Mouse (Mus musculus): ENCODE measurements around the gene Mapk14. TPM values are rescaled to one million over a fixed set of nuclear protein-coding genes. Genes with fewer than 3 reads are reported as not detected.
A peak's percentile ranks its signal among the peaks of the same experiment; 100 is the strongest.

Gene Mapk14
- total and polyA plus RNA-seq, 3 experiments = 22.6 to 59.8 (median 27.6) TPM

GRCm38 (mm10) chr17:28761871-28762270 is 70.7 kb downstream of the Mapk14 start:
- H3K79me2 ChIP-seq (replicated peaks; ENCODE audit: control insufficient read depth, extremely low read depth, insufficient read depth, poor library complexity, severe bottlenecking) = no peaks in the 10 kb centered on the region
- H3K4me3 ChIP-seq (replicated peaks in 1 of 3; ENCODE audit: low read depth in 2 of 3, low read length in 2 of 3, poor library complexity in 1 of 3) = no peak overlapping the region
- H3K9me3 ChIP-seq (replicated peaks; ENCODE audit: low read length) = no peaks in the 10 kb centered on the region
- H3K4me2 ChIP-seq (ENCODE audit: insufficient read depth, low read depth, poor library complexity, severe bottlenecking) = no peak overlapping the region
- no peaks in the 10 kb centered on the region for H3K36me3 ChIP-seq (replicated peaks in 1 of 2; ENCODE audit: control insufficient read depth in 1 of 2, insufficient read depth in 1 of 2, low read length in 1 of 2)
- peak; percentile 77 for DNase-seq (ENCODE audit: extremely low read depth)
- in situ Hi-C loops (cut with MboI; ENCODE audit: low pct_ligation_motif_present, low pct_unique_long_range_greater_than_20kb, low sequenced_read_pairs) = no loop called here
- dilution Hi-C loops (cut with MboI; ENCODE audit: extremely low pct_ligation_motif_present, extremely low pct_unique_long_range_greater_than_20kb, low sequenced_read_pairs) = no loop called here
- H3K9ac ChIP-seq (ENCODE audit: insufficient read depth, low read depth) = no peak overlapping the region
- H3K27me3 ChIP-seq (replicated peaks) = peaks cover 4% of the 10 kb centered on the region
- no peak for TF ChIP-seq MAZ (IDR thresholded peaks at IDR 0.05; ENCODE audit: low read depth, low read length)
- no peak for TF ChIP-seq ELF1 (IDR thresholded peaks at IDR 0.05; ENCODE audit: low read depth, low read length)
- no peak for TF ChIP-seq PAX5 (IDR thresholded peaks at IDR 0.05; ENCODE audit: low read length)
- TF ChIP-seq ETS1 (conservative IDR thresholded peaks at IDR 0.05; ENCODE audit: low read depth, low read length) = no peak
- no peak for TF ChIP-seq TBP (conservative IDR thresholded peaks at IDR 0.05; ENCODE audit: low read depth, low read length)
- peak; percentile 93 to 95 for TF ChIP-seq CTCF (conservative IDR thresholded peaks at IDR 0.05 in 1 of 2, IDR thresholded peaks at IDR 0.05 in 1 of 2; ENCODE audit: low read depth in 2 of 2, low read length in 2 of 2)
- TF ChIP-seq ZKSCAN1 (IDR thresholded peaks at IDR 0.05; ENCODE audit: borderline replicate concordance, low read depth, low read length) = no peak
- TF ChIP-seq USF1 (IDR thresholded peaks at IDR 0.05; ENCODE audit: low read depth, low read length) = no peak
- TF ChIP-seq CHD2 (IDR thresholded peaks at IDR 0.05; ENCODE audit: low read length) = no peak
- peak; percentile 27; the same call in 1 of the 2 replicates for TF ChIP-seq NRF1 (IDR thresholded peaks at IDR 0.05; ENCODE audit: low read depth, low read length)
- TF ChIP-seq USF2 (conservative IDR thresholded peaks at IDR 0.05; ENCODE audit: low read depth, low read length) = no peak
- TF ChIP-seq GABPA (IDR thresholded peaks at IDR 0.05; ENCODE audit: insufficient replicate concordance, low read depth, low read length) = no peak
- peak; percentile 89 for TF ChIP-seq ZNF384 (IDR thresholded peaks at IDR 0.05; ENCODE audit: low read depth, low read length)
- TF ChIP-seq EP300 (IDR thresholded peaks at IDR 0.05; ENCODE audit: low read length) = no peak
- 0 out of 2 replicates have a peak, but pooled peaks have one; percentile 24 for TF ChIP-seq SIN3A (IDR thresholded peaks at IDR 0.05; ENCODE audit: low read length)
- TF ChIP-seq RCOR1 (conservative IDR thresholded peaks at IDR 0.05; ENCODE audit: low read depth, low read length) = no peak
- TF ChIP-seq MAX (IDR thresholded peaks at IDR 0.05; ENCODE audit: low read length) = no peak; the same call in 1 of the 2 replicates
- TF ChIP-seq JUND (conservative IDR thresholded peaks at IDR 0.05; ENCODE audit: low read depth, low read length) = 0 out of 2 replicates have a peak, but pooled peaks have one; percentile 16
- no peak for TF ChIP-seq POLR2A (IDR thresholded peaks at IDR 0.05; ENCODE audit: low read depth, low read length)
- peak; percentile 28; the same call in 1 of the 2 replicates for TF ChIP-seq IRF4 (IDR thresholded peaks at IDR 0.05; ENCODE audit: low read depth, low read length)
- no peak for TF ChIP-seq MAFK (IDR thresholded peaks at IDR 0.05; ENCODE audit: insufficient replicate concordance, low read length)
- TF ChIP-seq TCF12 (IDR thresholded peaks at IDR 0.05; ENCODE audit: low read depth, low read length) = no peak
- no peak; the same call in 1 of the 2 replicates for TF ChIP-seq MEF2A (IDR thresholded peaks at IDR 0.05; ENCODE audit: borderline replicate concordance, low read depth, low read length)
- no peak for TF ChIP-seq CHD1 (IDR thresholded peaks at IDR 0.05; ENCODE audit: low read depth, low read length)
- peak; percentile 37; the same call in 1 of the 2 replicates for TF ChIP-seq NELFE (IDR thresholded peaks at IDR 0.05; ENCODE audit: low read depth, low read length)
- TF ChIP-seq ZC3H11A (IDR thresholded peaks at IDR 0.05; ENCODE audit: low read depth, low read length) = peak; percentile 50
- TF ChIP-seq HCFC1 (IDR thresholded peaks at IDR 0.05; ENCODE audit: low read depth, low read length) = no peak
- no peak for TF ChIP-seq JUN (IDR thresholded peaks at IDR 0.05; ENCODE audit: insufficient read depth, low read depth, low read length)
- peak; percentile 91 for TF ChIP-seq SMC3 (IDR thresholded peaks at IDR 0.05; ENCODE audit: low read depth, low read length)
- TF ChIP-seq POLR2AphosphoS2 (IDR thresholded peaks at IDR 0.05; ENCODE audit: low read depth, low read length) = no peak
- TF ChIP-seq UBTF (IDR thresholded peaks at IDR 0.05; ENCODE audit: low read depth, low read length) = no peak
- no peak for TF ChIP-seq E2F4 (IDR thresholded peaks at IDR 0.05; ENCODE audit: insufficient replicate concordance, low read depth, low read length)
- TF ChIP-seq RAD21 (IDR thresholded peaks at IDR 0.05; ENCODE audit: low read depth, low read length) = peak; percentile 92
- no peak for TF ChIP-seq ZMIZ1 (IDR thresholded peaks at IDR 0.05; ENCODE audit: low read depth, low read length)
- no peak for TF ChIP-seq BHLHE40 (IDR thresholded peaks at IDR 0.05; ENCODE audit: low read depth, low read length)
- no peak for TF ChIP-seq MXI1 (IDR thresholded peaks at IDR 0.05; ENCODE audit: low read depth, low read length)
- 0 out of 2 replicates have a peak, but pooled peaks have one; percentile 41 for TF ChIP-seq MYC (IDR thresholded peaks at IDR 0.05; ENCODE audit: low read depth, low read length)
- TF ChIP-seq KAT2A (IDR thresholded peaks at IDR 0.05; ENCODE audit: insufficient replicate concordance, low read length) = no peak
- H3K4me1 ChIP-seq (ENCODE audit: control insufficient read depth in 1 of 2, insufficient read depth in 2 of 2) = no peaks in the 10 kb centered on the region
- H3K27ac ChIP-seq (ENCODE audit: insufficient read depth, low read depth) = no peak overlapping the region

Measured in CH12.LX (cell line).